Mouse (Mus musculus) small intestine, adult 2 months (tissue): ENCODE data around the gene Med4. TPM values are rescaled to one million over a fixed set of nuclear protein-coding genes. Genes with fewer than 3 reads are reported as not detected.

Experiments used
- H3K27ac ChIP-seq: fragments of 200-500 bp; 2 replicates; pipeline ENCODE4 v1.5.1; 2012; ENCODE audit warnings: low read depth, low read length, control low read depth, inconsistent platforms; ENCODE audit not compliant: insufficient read depth
- H3K27me3 ChIP-seq: fragments of 200-500 bp; 2 replicates; pipeline ENCODE4 v1.6.1; 2012; ENCODE audit warnings: mild to moderate bottlenecking, moderate library complexity, low read length, inconsistent platforms; ENCODE audit not compliant: control insufficient read depth, insufficient read depth
- H3K36me3 ChIP-seq: fragments of 200-500 bp; 2 replicates; pipeline ENCODE4 v1.6.1; 2012; ENCODE audit warnings: mild to moderate bottlenecking, low read length, control low read depth, inconsistent platforms; ENCODE audit not compliant: control insufficient read depth, insufficient read depth
- H3K4me1 ChIP-seq: fragments of 200-500 bp; 2 replicates; pipeline ENCODE4 v1.6.1; 2012; ENCODE audit warnings: low read length, inconsistent platforms, mixed read lengths; ENCODE audit not compliant: control insufficient read depth, insufficient read depth, insufficient read length
- H3K4me3 ChIP-seq: fragments of 200-500 bp; 2 replicates; pipeline ENCODE4 v1.5.1; 2012; ENCODE audit warnings: low read depth, mild to moderate bottlenecking, control low read depth, inconsistent platforms, low read length, moderate library complexity
- CTCF ChIP-seq: fragments of 200-500 bp; IDR thresholded peaks from 2 replicates; pipeline ENCODE4 v1.5.1; 2012; ENCODE audit warnings: low read depth, mild to moderate bottlenecking, control low read depth, inconsistent platforms, low read length, moderate library complexity, mixed read lengths; ENCODE audit not compliant: insufficient replicate concordance, insufficient read length; ENCODE audit errors: extremely low read depth
- POLR2A ChIP-seq: fragments of 200-500 bp; IDR thresholded peaks from 2 replicates; pipeline ENCODE4 v1.6.1; 2012; ENCODE audit warnings: low read depth, mild to moderate bottlenecking, control low read depth, inconsistent platforms, low read length, moderate library complexity
- WGBS: fragments of 180-500 bp; shearing (Covaris S2); methylation state at CpG from one replicate; pipeline ENCODE4 v1.1.7; 2018; 5-methylcytosine and 5-hydroxymethylcytosine counted together
- polyA plus RNA-seq: library from polyadenylated mRNA; depleted of rRNA; stranded (reverse); fragments of >200 nt; gene quantifications from 2 replicates; pipeline ENCODE4 v1.2.3, GENCODE M21; 2012

The Med4 gene
- polyA plus RNA-seq, 1 experiment: 8.7 TPM

GRCm38 (mm10) chr14:73501721-73502120 lies 8.1 kb upstream of the Med4 start:
- Histone ChIP-seq H3K27ac (peak overlapping the region; percentile 26; the same call in 1 of the 2 replicates), H3K27me3 (no peaks in the 10 kb centered on the region), H3K4me1 (peaks cover 5% of the 10 kb centered on the region; the same call in 1 of the 2 replicates), H3K36me3 (no peaks in the 10 kb centered on the region), H3K4me3 (no peak overlapping the region)
- WGBS: 33% methylated on average over 6 of the region's 6 CpGs
- TF ChIP-seq POLR2A (no peak), CTCF (no peak)

GRCm38 (mm10) chr14:73502591-73503184 lies 7.1 kb upstream of the Med4 start:
- WGBS: 21% methylated on average over 7 of the region's 7 CpGs
- H3K27ac ChIP-seq: no peak overlapping the region

GRCm38 (mm10) chr14:73503237-73503933 lies 6.4 kb upstream of the Med4 start:
- TF ChIP-seq CTCF (no peak), POLR2A (no peak)

More at GRCm38 (mm10) chr14:73502591-73503184, 7.1 kb upstream of the Med4 start:
- no peak for TF ChIP-seq POLR2A
- TF ChIP-seq CTCF: no peak
- no peak overlapping the region for H3K4me3 ChIP-seq
- peaks cover 5% of the 10 kb centered on the region; the same call in 1 of the 2 replicates for H3K4me1 ChIP-seq
- no peaks in the 10 kb centered on the region for H3K27me3 ChIP-seq
- H3K36me3 ChIP-seq: no peaks in the 10 kb centered on the region

GRCm38 (mm10) chr14:73506283-73506682 lies 3.5 kb upstream of the Med4 start:
- WGBS: 80% methylated on average over 8 of the region's 8 CpGs
- no peaks in the 10 kb centered on the region for H3K36me3 ChIP-seq
- TF ChIP-seq CTCF (no peak), POLR2A (no peak)

More at GRCm38 (mm10) chr14:73503237-73503933, 6.4 kb upstream of the Med4 start:
- 20% methylated on average over 13 of the region's 13 CpGs for WGBS
- no peaks in the 10 kb centered on the region for H3K36me3 ChIP-seq
- no peak overlapping the region for H3K27ac ChIP-seq
- H3K27me3 ChIP-seq: no peaks in the 10 kb centered on the region
- H3K4me3 ChIP-seq: no peak overlapping the region
- peaks cover 5% of the 10 kb centered on the region; the same call in 1 of the 2 replicates for H3K4me1 ChIP-seq

GRCm38 (mm10) chr14:73507200-73507599 lies 2.6 kb upstream of the Med4 start:
- WGBS: 83% methylated on average over 15 of the region's 15 CpGs
- Histone ChIP-seq H3K27me3 (no peaks in the 10 kb centered on the region), H3K4me3 (no peak overlapping the region), H3K27ac (no peak overlapping the region), H3K36me3 (no peaks in the 10 kb centered on the region), H3K4me1 (peaks cover 5% of the 10 kb centered on the region; the same call in 1 of the 2 replicates)
- no peak for TF ChIP-seq CTCF
- TF ChIP-seq POLR2A: no peak

More at GRCm38 (mm10) chr14:73506283-73506682, 3.5 kb upstream of the Med4 start:
- Histone ChIP-seq H3K27me3 (no peaks in the 10 kb centered on the region), H3K4me1 (peaks cover 11% of the 10 kb centered on the region; the same call in 1 of the 2 replicates), H3K4me3 (no peak overlapping the region), H3K27ac (no peak overlapping the region)

GRCm38 (mm10) chr14:73507702-73508376 lies 2.0 kb upstream of the Med4 start:
- WGBS: 65% methylated on average over 11 of the region's 11 CpGs
- TF ChIP-seq POLR2A (no peak), CTCF (no peak)
- H3K4me1 ChIP-seq: peaks cover 5% of the 10 kb centered on the region; the same call in 1 of the 2 replicates
- H3K27ac ChIP-seq: no peak overlapping the region
- H3K36me3 ChIP-seq: no peaks in the 10 kb centered on the region; the same call in 1 of the 2 replicates
- no peak overlapping the region for H3K4me3 ChIP-seq
- no peaks in the 10 kb centered on the region for H3K27me3 ChIP-seq
